Mouse (Mus musculus) c-Kit-positive CD71-positive TER-119-negative erythroid progenitor cells, embryonic 14.5 days (primary cell): ENCODE results near the gene Gckr.
A peak's percentile ranks its signal among the peaks of the same experiment; 100 is the strongest.
"Not testable (repeated sequence)": the region's sequence is repeated elsewhere in the genome, so short reads cannot be mapped to it uniquely, and the experiment has no call there.

Source experiments
- DNase-seq: peaks from one replicate; pipeline ENCODE4 v3.0.0-alpha.2; 2013; ENCODE audit warnings: low read depth

Gckr gene

DNA sequence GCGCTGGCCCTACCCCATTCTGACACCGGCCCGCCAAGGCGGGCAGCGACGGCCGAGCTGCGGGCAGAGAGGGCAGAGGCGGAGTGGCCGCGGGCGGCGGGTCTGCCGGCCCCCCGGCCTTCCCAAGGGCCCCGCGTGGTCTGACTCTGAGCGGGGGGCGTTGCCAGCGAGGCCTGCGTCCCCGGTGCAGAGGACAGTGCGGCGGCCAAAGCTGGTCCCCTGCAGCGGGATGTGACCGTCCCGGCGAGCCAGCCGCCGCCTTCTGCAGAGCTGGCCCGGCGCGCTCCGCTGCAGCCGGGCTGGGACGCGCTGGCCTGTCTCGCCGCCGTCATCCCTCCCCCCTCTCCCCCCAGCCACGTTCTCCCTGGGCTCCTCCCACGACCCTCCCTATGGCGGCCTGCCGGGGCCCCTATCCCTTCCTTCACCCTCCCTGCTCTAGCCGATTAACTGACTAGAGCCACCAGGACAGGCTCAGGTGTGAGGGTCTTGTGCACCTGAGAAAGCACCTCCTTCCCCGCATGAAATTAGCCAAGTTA is 1.6 kb upstream of the Gckr start, which contains the start of gene Fndc4:
Gene Fndc4, minus strand, starts transcription at position 475 of the 536 bp plus-strand sequence.
- DNase-seq: no peak

DNA sequence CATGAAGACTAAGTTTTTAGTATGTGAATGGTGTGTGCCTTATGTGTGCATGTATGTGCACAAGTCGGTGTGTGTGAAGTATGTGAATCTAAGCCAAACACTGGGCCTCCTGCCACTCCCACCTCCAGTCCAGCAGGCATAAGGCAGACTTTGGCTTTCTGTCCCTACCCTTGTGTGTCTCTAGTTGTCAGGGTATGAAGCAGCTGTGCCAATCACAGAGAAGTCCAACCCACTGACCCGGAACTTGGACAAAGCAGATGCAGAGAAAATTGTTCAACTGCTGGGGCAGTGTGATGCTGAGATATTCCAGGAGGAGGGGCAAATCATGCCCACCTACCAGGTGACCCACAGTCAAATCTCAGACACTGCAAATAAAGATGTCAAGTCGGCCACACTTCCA is 738 bp downstream of the Gckr start:
- no peak for DNase-seq

DNA sequence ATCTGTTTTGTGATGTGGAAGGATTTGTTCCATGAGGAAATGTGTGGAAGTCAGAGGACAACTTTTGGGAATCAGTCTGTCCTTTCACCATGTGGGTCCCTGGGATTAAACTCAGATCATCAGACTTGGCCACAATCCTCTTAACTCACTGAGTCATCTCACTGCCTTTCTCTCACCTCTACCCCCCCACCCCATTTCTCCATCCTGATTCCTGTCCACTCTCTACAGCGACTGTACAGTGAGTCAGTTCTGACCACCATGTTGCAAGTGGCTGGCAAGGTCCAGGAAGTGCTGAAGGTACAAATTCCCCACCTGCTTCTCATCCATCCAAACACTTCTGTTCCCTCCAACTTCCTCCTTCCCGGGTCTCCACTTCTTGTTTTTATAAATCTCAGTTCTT is 1.2 kb downstream of the Gckr start:
- DNase-seq: no peak

DNA sequence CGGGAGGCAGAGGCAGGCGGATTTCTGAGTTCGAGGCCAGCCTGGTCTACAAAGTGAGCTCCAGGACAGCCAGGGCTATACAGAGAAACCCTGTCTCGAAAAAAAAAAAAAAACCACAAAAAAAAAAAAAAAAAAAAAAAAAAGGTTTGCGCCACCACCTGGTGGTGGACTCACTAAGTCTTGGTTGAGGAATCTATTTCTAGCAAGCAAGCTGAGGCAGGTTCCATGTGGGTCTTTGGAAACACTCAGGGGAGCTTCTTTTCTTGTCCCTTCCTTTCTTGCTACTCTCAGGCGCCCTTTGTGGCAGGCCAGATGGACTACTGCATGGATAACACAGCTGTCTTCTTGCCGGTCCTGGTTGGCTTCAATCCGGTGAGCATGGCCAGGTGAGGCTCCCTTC is 4.6 kb downstream of the Gckr start:
- no peak for DNase-seq

DNA sequence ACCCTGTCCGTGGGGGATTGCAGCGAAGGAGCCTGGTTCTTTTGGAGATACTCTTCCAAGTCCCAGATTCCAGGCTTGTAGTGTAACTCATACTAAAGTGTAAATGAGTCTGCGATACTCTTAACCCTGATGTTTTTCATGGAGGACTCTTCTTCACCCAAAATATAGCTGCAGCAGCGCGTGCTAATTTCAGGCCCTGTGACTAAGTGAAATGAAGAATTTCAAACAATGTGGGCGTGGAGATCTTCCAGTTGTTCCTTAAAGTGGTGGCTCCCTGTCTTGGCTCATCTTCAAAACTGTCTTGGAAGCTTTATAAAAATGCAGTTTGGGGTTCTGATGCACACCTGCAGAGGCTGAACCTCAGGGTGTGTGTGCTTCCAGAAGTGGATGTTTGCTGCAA is 5.8 kb downstream of the Gckr start:
- no peak for DNase-seq

DNA sequence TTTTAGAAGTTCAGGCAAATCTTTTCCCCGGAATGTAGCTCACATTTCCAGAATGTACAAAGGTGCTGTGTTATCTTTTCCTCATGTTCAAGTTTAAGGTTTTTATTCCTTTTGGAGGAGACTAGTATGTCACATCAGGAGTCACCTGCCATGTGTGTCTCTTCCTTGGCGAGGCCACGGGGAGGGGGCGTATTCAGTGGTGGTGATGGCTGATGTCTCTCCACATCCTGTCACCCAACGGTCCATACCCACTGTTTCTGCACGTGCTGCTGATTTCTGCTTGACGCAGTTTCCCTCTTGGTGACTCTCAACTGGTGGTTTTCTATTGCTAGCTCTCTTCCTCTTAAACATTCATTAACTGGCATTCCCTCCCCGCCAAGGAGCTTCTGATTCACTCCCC is 15.6 kb downstream of the Gckr start:
- DNase-seq: no peak

DNA sequence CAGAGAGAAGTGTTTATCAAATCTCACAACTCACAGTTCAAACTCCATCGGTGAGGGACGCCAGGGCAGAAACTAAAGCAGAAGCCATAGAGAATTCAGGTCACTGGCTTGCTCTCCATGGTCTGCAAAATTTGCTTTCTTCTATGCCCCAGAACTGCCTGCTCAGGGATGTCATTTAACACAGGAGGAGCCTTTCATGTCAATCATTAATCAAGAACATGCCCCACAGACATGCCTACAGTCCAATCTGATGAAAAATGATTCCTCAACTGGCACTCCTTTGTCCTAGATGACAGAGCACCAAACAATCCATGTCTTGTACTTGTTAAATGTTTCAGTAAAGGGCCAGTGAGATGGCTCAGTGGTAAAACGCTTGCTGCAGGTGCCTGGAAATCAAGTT is 25.5 kb downstream of the Gckr start:
- no peak for DNase-seq

DNA sequence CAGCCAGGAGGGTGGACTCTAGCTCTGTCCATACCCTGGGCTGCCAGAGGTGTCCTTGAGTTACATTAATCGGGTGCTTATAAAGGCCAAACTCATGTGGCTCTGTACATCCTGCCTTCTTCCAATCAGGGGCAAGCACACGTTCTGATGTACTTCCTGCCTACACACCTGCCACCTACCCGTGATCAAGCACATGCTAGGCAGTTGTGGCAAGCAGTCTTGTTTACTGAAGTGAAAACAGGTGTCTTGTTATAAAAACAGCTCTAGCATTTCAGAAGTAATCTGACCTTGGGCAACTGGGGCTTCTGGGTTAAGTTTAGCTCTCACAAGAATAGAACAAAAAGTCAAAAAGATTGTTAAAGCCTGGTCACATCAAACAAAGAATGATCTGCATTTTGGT is 26.8 kb downstream of the Gckr start:
- no peak for DNase-seq

DNA sequence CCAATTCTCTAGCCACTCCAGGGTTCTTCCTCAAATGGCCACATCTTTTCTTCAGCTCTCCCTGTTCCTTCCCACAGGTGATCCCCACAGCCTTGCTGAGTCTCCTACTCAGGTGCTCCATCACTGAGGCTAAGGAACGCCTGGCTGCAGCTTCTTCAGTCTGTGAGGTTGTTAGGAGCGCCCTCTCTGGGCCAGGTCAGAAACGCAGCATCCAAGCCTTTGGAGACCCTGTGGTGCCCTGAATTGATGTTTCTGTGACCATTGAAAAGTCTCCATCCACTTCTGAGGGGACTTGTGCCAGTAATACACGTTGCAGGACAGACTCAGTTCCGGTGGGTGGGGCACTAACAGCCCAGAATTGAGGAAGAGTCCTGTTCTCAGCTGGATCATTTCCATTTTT is 29.6 kb downstream of the Gckr start:
- no peak for DNase-seq

DNA sequence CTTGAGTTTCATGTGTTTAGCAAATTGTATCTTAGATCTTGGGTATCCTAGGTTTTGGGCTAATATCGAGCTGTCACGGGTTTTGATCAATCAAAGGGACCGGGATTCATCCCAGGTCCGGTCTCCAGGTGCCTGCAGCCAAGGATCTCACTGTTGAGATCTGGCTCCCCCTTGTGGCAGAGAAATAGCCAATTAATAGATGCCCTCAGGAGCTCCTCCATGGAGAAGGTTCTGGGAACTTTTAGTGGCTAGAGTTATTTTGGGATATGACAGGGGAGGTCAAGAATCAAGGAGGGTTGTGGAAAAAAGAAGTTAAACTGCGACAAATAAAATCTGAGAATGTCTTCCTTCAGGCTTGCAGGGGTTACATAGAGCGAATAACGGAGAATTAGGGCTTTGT is 31.0 kb downstream of the Gckr start:
- peak; percentile 35 for DNase-seq

DNA sequence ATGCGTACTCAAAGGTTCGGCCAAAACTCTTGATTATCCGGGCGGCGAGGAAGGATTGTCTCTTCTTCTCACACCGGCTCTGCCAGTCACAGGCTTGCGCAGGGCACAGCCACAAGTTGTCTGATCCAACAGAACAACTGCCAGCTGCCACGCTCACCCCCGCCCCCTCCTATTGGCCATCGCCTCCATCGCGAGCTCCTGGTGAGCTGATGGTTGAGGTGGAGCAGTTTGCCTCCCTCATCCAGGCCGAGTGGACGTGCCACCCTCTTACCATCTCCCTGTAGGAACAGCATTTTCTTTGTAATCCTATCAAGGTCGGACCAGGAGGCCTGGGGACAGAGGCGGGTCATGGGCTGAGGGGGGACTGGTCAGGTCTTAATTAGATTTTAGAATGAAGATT is 60.3 kb downstream of the Gckr start:
- DNase-seq: not testable (repeated sequence)

DNA sequence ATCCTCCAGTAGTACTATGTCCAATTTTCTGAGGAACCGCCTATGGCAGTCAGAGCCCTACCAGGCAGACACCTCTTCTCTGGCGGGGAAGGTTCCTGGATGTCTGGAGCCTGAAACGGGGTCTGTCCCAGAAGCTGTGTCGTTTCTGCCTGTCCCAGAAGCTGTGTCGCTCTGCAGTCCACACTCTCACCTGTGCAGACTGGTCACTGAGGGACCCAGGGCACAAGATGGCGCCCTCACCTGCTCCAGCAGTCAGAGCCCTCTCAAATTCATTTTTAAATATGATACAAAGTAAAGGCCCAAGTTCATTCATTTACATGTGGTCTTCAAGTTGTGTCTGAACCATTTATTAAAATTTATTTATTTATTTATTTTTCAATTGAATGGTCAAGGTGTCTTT is 63.7 kb downstream of the Gckr start:
- DNase-seq: no peak
